Mouse (Mus musculus): Measurements from ENCODE around the gene Nalcn. TPM values are rescaled to one million over a fixed set of nuclear protein-coding genes. Genes with fewer than 3 reads are reported as not detected.
"Not testable (repeated sequence)": the region's sequence is repeated elsewhere in the genome, so short reads cannot be mapped to it uniquely, and the experiment has no call there.

Gene Nalcn
- total RNA-seq (2021) = under 1 TPM; 0.15 to 0.18 TPM
- long read RNA-seq, experiment 1 = 0 reads
- long read RNA-seq, experiment 2 = 0 reads

- DNase-seq = no peak
- intact Hi-C loops (cut with DNase I) = no loop called here
These were observed at the start of gene Nalcn for GRCm38 (mm10) chr14:123626501-123627179. Gene Nalcn (minus strand): TSS chr14:123627144.

GRCm38 (mm10) chr14:123671076-123671475, 44.1 kb upstream of the Nalcn start:
- intact Hi-C loops (cut with DNase I); DNase-seq: not testable (repeated sequence)

- intact Hi-C loops (cut with DNase I) = no loop called here
- DNase-seq = no peak
These were observed 37.5 kb upstream of the Nalcn start for GRCm38 (mm10) chr14:123664451-123664850.

GRCm38 (mm10) chr14:123663206-123663605, 36.3 kb upstream of the Nalcn start:
- intact Hi-C loops (cut with DNase I) = no loop called here
- DNase-seq = no peak

DNA sequence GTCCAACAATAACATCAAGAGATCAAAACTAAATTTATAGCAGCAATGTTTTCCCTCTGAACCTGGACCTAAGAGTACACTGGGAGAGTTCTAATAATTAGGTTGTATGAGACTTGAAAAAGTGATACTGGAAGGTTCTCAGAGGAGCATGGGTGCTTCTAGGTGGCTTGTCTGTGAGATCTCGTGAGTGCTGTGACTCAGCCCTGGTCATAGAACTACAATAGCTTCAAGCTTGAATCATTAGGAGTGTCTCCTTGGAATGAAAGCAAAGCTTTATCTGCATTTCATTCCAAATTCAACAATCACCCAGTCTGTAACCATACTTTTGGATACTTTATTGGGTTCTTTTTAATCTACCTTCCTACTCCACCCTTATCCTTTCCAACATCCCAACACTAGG, 35.4 kb upstream of the Nalcn start:
- no peak for DNase-seq
- intact Hi-C loops (cut with DNase I) = no loop called here

GRCm38 (mm10) chr14:123661091-123661491, 34.1 kb upstream of the Nalcn start:
- intact Hi-C loops (cut with DNase I) = no loop called here
- peak; percentile 29 to 32 for DNase-seq

DNA sequence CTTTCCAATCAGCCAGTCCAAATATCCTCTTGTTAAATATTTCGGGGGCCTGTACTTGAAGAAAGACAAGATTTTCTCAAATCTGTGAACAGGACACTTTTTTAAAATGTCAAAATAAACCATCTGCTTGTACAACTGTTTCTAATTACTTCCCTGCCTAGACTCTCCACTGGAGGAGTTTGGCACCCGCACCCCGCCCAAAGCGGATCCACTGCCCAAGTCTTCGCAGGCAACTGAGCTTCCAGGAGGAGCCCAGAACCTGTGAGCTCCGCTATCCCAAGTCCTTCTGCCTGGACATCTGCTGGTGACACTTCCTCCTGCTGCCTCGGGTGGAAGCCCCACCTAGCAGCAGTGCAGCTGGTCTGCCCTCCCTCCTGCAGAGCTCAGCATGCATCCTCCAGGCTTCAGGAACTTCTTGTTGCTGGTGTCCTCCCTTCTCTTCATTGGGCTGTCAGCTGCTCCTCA, 33.0 kb upstream of the Nalcn start, which contains the start of gene Itgbl1:
Itgbl1 (plus strand) TSS at position 51 of the 465 bp plus-strand sequence.
- intact Hi-C loops (cut with DNase I) = no loop called here
- DNase-seq = peak; percentile 15 to 40

GRCm38 (mm10) chr14:123627180-123627562, 227 bp upstream of the Nalcn start:
- DNase-seq = no peak
- intact Hi-C loops (cut with DNase I) = no loop called here

- intact Hi-C loops (cut with DNase I) = no loop called here
These were observed 4.0 kb downstream of the Nalcn start for GRCm38 (mm10) chr14:123622969-123623368.

DNA sequence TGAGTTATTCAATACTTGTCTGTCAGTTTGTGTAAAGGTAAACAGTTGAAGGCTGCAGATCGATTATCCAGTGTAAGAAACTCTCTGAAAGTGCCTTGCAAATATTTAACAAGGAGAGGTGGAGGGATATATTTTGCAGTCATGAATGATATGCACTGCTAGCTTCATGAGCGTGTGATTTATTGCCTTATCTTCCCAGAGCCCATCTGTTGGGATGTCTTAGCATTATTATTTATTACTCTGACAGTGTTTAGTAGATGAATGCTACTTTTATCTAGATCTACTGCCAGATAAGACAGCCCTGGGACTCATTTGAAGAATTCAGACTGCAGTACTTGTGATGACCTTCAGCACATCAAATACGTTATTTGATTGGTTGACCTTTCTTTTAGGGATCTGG, 31.7 kb downstream of the Nalcn start:
- intact Hi-C loops (cut with DNase I) = no loop called here
- DNase-seq = no peak

More at GRCm38 (mm10) chr14:123622969-123623368, 4.0 kb downstream of the Nalcn start:
- DNase-seq = no peak

GRCm38 (mm10) chr14:123587412-123587811, 39.5 kb downstream of the Nalcn start:
- intact Hi-C loops (cut with DNase I) = no loop called here
- no peak for DNase-seq

DNA sequence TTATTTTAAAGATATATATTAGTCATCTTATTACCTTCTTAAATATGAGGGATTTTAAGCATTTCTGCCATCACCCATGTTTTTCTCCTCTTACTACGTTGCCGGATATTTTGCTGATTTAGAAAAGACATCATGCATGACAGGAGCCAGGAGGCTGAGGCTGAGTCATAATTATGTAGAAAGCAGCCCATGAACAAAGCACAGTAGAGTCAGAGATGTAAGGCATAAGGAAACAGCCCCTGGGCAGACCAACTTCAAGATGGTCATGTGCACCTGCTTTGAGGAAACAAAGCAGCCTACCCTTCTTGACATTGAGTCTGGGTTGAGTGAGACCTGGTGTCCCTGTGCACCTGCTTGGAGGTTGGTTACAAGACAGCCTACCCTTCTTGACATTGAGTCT, 44.5 kb downstream of the Nalcn start:
- DNase-seq = no peak
- intact Hi-C loops (cut with DNase I) = no loop called here

- intact Hi-C loops (cut with DNase I) = no loop called here
- no peak for DNase-seq
These were observed 51.6 kb downstream of the Nalcn start for GRCm38 (mm10) chr14:123575356-123575755.

DNA sequence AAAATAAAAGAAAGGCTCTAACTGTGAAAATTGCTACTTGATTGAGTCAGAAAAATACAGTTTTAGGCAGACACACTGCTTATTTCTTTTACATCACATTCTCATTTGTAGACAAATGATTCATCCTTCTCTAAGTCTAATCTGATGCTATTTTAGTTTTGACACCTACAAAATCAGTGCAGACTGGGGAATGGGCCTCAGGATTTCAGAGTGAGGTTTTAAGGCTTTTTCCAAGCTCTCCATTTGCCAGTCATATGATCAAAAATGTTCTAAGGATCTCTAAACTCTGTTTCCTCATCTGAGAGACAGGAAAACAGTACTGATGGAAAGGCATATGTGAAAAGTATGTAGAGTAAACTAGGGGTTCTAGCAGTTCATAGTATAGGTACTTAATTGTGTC, 52.0 kb downstream of the Nalcn start:
- intact Hi-C loops (cut with DNase I) = no loop called here
- DNase-seq = no peak

DNA sequence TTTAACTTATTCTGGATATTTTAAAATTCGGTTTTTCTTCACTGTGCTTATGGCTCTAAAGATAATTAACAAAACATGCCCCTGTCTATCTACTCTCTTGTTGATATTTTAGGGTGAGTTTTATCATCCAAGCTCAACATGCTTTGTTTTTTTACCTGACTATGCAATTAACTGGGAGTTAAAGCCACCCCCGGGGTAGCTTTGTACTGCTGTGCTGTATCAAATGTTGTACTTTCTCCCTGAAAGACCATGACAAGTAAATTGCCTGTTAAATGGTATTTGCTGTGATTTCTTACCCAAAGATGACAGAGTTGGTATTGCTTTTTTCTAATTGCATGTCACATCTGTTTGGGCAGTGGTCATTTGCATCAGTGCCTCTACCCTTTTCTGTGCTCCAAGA, 60.3 kb downstream of the Nalcn start:
- intact Hi-C loops (cut with DNase I) = no loop called here
- DNase-seq = no peak

GRCm38 (mm10) chr14:123555533-123555932, 71.4 kb downstream of the Nalcn start:
- intact Hi-C loops (cut with DNase I) = no loop called here

DNA sequence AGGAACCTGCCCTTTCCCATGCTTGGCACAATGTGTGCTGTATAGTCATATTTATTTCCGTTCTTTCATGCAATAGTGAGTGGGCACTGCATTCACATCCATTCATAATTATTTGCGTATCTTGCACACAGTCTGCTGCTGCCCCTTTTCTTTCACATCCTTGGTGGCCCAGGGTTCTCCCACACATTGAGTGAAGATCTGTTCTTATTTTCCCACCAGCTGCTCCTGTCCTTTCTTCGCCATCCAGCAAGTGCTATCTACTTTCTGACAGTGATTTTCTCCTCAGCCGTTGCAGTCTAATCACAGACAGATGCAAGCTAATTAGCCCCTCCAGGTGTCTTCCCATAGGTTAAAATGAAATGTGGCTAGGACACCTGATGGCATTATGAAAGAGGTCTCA, 72.0 kb downstream of the Nalcn start:
- no peak for DNase-seq
- intact Hi-C loops (cut with DNase I) = no loop called here

More at GRCm38 (mm10) chr14:123555533-123555932, 71.4 kb downstream of the Nalcn start:
- DNase-seq = no peak

DNA sequence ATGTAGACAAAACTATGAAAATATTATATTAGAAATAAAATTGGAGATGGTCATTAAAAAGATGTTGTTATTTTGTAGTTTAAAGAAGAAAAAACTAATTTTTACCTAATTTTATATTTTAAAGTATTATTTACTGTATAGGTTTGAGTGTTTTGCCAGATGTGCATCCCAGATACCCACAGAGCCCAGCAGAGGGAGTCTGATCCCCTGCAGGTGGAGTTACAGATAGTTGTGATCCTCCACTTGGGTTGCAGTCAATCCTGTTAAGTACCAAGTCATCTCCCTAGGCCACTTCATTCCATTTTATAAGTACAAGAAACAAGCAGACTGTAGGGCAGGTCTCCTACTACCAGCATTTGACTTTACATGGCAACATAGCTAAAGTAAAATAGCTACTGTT, 84.6 kb downstream of the Nalcn start:
- no peak for DNase-seq
- intact Hi-C loops (cut with DNase I) = no loop called here

- intact Hi-C loops (cut with DNase I) = no loop called here
These were observed 91.3 kb downstream of the Nalcn start for GRCm38 (mm10) chr14:123535636-123536035.

DNA sequence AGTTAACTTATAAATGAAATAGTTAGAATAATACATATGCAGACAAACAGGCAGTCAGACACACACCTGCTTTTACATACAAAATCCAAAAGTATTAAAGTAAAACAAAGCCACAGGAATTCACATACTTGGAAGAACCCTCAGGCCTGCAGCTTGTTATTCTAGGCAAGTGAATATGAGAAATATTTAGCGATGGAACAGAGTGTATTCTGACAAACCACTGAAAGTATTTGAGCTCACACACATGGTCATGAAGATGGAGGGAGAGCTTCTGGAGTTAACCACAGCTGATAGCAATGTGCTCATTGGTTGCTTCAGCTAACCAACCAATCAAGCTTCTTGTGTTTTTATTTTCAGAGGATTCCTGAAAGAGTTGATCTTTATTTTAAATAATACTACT, 93.9 kb downstream of the Nalcn start:
- DNase-seq = no peak
- intact Hi-C loops (cut with DNase I) = no loop called here

More at GRCm38 (mm10) chr14:123535636-123536035, 91.3 kb downstream of the Nalcn start:
- no peak for DNase-seq

GRCm38 (mm10) chr14:123531271-123531670, 95.7 kb downstream of the Nalcn start:
- intact Hi-C loops (cut with DNase I) = no loop called here
- DNase-seq = peak in 1 of 2 experiments; percentile 43

DNA sequence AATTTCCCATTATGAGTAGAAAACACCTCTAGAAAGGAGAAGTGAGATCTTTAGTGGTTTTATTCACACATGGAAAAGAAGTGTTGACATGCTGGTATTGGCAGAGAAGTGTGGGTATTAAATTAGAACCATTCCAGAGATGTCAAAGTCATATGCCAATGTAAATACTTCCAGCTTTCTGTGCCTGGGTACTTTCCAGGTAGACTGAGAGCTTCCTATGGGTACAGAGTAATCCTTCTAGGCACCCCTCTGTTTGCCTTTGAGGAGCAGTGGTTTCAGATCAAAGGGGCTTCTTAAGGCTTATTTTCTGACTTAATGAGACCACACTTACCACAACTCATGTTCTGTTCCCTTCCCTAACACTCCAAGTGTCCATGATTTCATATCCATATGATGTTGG, 97.8 kb downstream of the Nalcn start:
- intact Hi-C loops (cut with DNase I) = no loop called here
- DNase-seq = no peak

Measured in gastrocnemius, postnatal 36 days (tissue).